Mouse (Mus musculus) intestine, embryonic 15.5 days (tissue): ENCODE measurements around the gene H2-D1. TPM values are rescaled to one million over a fixed set of nuclear protein-coding genes. Genes with fewer than 3 reads are reported as not detected.
"Not testable (repeated sequence)": the region's sequence is repeated elsewhere in the genome, so short reads cannot be mapped to it uniquely, and the experiment has no call there.

ENCODE experiments used
- ATAC-seq: fragments of 200-750 bp; cut with Nextera tagmentation; 2 replicates; pipeline ENCODE4 v1.8.0; 2017; ENCODE audit warnings: moderate TSS enrichment, moderate library complexity
- H3K27ac ChIP-seq: fragments of 300-500 bp; sonication (generic); 2 replicates; pipeline ENCODE4 v1.5.1; 2015; ENCODE audit warnings: mild to moderate bottlenecking, inconsistent platforms
- H3K27me3 ChIP-seq: fragments of 300-500 bp; sonication (generic); replicated peaks from 2 replicates; pipeline ENCODE4 v1.6.1; 2015; ENCODE audit warnings: inconsistent platforms
- H3K36me3 ChIP-seq: fragments of 300-500 bp; sonication (generic); 2 replicates; pipeline ENCODE4 v1.6.1; 2015; ENCODE audit warnings: inconsistent platforms
- H3K4me1 ChIP-seq: fragments of 300-500 bp; sonication (generic); replicated peaks from 2 replicates; pipeline ENCODE4 v1.6.1; 2015; ENCODE audit warnings: inconsistent platforms
- H3K4me2 ChIP-seq: fragments of 300-500 bp; sonication (generic); replicated peaks from 2 replicates; pipeline ENCODE4 v1.6.1; 2015; ENCODE audit warnings: mild to moderate bottlenecking, inconsistent platforms
- H3K4me3 ChIP-seq: fragments of 300-500 bp; sonication (generic); replicated peaks from 2 replicates; pipeline ENCODE4 v1.5.1; 2015; ENCODE audit warnings: inconsistent platforms
- H3K9ac ChIP-seq: fragments of 300-500 bp; sonication (generic); 2 replicates; pipeline ENCODE4 v1.6.1; 2015; ENCODE audit warnings: inconsistent platforms
- H3K9me3 ChIP-seq: fragments of 300-500 bp; sonication (generic); 2 replicates; pipeline ENCODE4 v1.6.1; 2016; ENCODE audit warnings: inconsistent platforms
- WGBS: fragments of 180-500 bp; shearing (Covaris S2); methylation state at CpG from one replicate; pipeline ENCODE4 v1.1.7; 2015; 5-methylcytosine and 5-hydroxymethylcytosine counted together
- polyA plus RNA-seq: library from polyadenylated mRNA; unstranded; fragments of >200 nt; fragmentation: Nextera tagmentation; extraction: Ambion mirVana; gene quantifications from 2 replicates; pipeline ENCODE4 v1.2.1, GENCODE M21; 2015

The H2-D1 gene
- polyA plus RNA-seq, 1 experiment from 2014 or later: 148 TPM

DNA sequence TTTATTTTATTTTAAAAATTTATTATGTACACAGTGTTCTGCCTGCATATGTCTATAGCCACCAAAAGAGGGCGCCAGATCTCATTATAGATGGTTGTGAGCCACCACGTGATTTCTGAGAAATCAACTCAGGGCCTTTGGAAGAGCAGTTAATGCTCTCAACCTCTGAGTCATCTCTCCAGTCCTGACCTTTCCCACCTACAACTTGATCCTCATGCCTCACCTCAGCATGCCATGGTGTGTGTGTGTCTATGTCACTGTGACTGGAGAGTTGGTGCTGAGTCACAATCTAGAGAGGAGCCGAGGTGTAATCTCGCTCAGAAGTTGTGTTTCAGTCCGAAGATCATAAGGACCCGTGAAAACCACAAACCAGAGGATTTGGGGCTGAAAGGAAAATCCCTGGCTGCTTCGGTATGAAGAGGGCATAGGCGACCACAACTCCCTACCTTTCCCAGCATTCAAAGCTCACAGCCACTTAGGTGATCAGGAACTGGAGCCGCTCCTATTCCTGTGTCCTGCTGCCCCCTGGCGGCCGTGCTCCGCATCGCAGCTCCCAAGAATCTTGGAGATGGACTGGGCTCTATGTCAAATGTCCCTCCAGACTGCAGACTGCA, 39.2 kb downstream of the H2-D1 start:
- ATAC-seq: peak; percentile 62
- H3K9me3 ChIP-seq: no peaks in the 10 kb centered on the region
- no peak overlapping the region for H3K9ac ChIP-seq
- 28% methylated on average over 13 of the region's 13 CpGs for WGBS
- no peaks in the 10 kb centered on the region for H3K36me3 ChIP-seq
- H3K27me3 ChIP-seq: 0 out of 2 replicates have a peak, but pooled peaks cover 3% of the 10 kb centered on the region
- no peak overlapping the region for H3K4me2 ChIP-seq
- H3K4me1 ChIP-seq: no peaks in the 10 kb centered on the region
- H3K27ac ChIP-seq: no peak overlapping the region
- no peak overlapping the region for H3K4me3 ChIP-seq

DNA sequence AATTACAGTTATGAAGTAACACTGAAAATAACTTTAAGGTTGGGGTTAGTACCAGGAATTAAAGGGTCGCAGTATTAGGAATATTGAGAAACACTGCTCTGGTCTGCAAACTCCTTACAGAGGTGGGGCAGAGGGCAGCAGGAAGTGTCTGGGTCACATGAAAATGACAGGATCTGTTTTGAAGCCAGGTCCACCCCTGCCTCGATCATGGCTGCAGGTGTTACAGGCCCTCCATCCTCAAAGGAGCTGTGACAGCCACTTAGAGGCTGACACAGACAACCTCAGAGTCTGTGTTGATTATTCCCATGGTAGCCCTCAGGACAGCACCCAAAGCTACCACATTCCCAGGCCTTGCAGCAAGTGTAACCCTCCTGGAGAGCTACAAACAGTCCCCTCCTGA, 40.7 kb downstream of the H2-D1 start:
- ATAC-seq: no peak
- 76% methylated on average over 2 of the region's 2 CpGs for WGBS
- Histone ChIP-seq H3K36me3 (no peaks in the 10 kb centered on the region), H3K4me1 (no peaks in the 10 kb centered on the region), H3K4me2 (no peak overlapping the region), H3K27ac (no peak overlapping the region), H3K9me3 (no peaks in the 10 kb centered on the region), H3K4me3 (no peak overlapping the region), H3K9ac (no peak overlapping the region), H3K27me3 (0 out of 2 replicates have a peak, but pooled peaks cover 3% of the 10 kb centered on the region)

- Histone ChIP-seq H3K9me3 (no peaks in the 10 kb centered on the region), H3K27me3 (0 out of 2 replicates have a peak, but pooled peaks cover 3% of the 10 kb centered on the region), H3K4me2 (no peak overlapping the region), H3K36me3 (no peaks in the 10 kb centered on the region), H3K4me1 (no peaks in the 10 kb centered on the region), H3K27ac (no peak overlapping the region), H3K9ac (no peak overlapping the region), H3K4me3 (no peak overlapping the region)
- peak; percentile 39; the same call in 1 of the 2 replicates for ATAC-seq
- WGBS: 76% methylated on average over 10 of the region's 10 CpGs
These were observed 41.3 kb downstream of the H2-D1 start for GRCm38 (mm10) chr17:35303756-35304350.

DNA sequence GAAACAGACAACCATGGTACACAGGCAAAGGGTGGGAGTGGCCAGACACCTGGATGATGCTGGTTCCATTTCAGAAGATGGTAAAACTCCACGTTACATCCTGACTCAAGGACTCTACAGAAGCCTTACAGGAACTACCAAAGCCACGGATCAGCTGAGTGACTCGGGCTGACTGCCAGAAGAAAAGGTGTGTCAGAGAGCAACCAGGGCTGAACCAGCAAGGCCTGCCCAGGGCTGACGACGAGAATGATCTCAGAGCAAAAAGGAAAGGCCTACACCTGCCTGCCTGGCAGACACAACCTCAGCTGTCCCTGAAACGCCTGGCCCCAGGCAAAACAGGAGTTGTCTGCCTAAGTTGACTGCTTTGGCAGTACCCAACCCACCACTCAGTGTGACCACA, 41.9 kb downstream of the H2-D1 start:
- ATAC-seq: peak; percentile 36; the same call in 1 of the 2 replicates

GRCm38 (mm10) chr17:35304921-35305320, 42.4 kb downstream of the H2-D1 start:
- H3K4me2 ChIP-seq, H3K4me1 ChIP-seq, ATAC-seq, H3K36me3 ChIP-seq, H3K27me3 ChIP-seq, H3K27ac ChIP-seq, H3K9ac ChIP-seq, H3K4me3 ChIP-seq, H3K9me3 ChIP-seq: not testable (repeated sequence)
- WGBS: 68% methylated on average over 8 of the region's 8 CpGs

More for the DNA sequence above, 41.9 kb downstream of the H2-D1 start:
- Histone ChIP-seq H3K27ac (no peak overlapping the region), H3K9me3 (no peaks in the 10 kb centered on the region), H3K9ac (no peak overlapping the region), H3K4me1 (no peaks in the 10 kb centered on the region), H3K4me2 (no peak overlapping the region), H3K36me3 (no peaks in the 10 kb centered on the region), H3K4me3 (no peak overlapping the region), H3K27me3 (0 out of 2 replicates have a peak, but pooled peaks cover 3% of the 10 kb centered on the region)
- WGBS: 54% methylated on average over 6 of the region's 6 CpGs

Other genes starting within 250 kb of the H2-D1 start
- gene Vwa7, start 246.2 kb upstream of the H2-D1 start, polyA plus RNA-seq: 0.21 and 0.35 TPM in 2 replicates
- 11.4 and 13.5 TPM in 2 replicates for gene Sapcd1, start 234.7 kb upstream of the H2-D1 start, polyA plus RNA-seq
- 3.0 and 3.1 TPM in 2 replicates for gene Msh5, start 216.0 kb upstream of the H2-D1 start, polyA plus RNA-seq
- 385 and 387 TPM in 2 replicates for gene Clic1, start 212.8 kb upstream of the H2-D1 start, polyA plus RNA-seq
- 185 and 190 TPM in 2 replicates for gene Ddah2, start 203.7 kb upstream of the H2-D1 start, polyA plus RNA-seq
- not detected in 2 replicates for gene Ly6g6c, start 197.3 kb upstream of the H2-D1 start, polyA plus RNA-seq
- 0.23 and 0.35 TPM in 2 replicates for gene Mpig6b, start 196.5 kb upstream of the H2-D1 start, polyA plus RNA-seq
- gene Ly6g6e, start 185.8 kb upstream of the H2-D1 start, polyA plus RNA-seq: 1.9 and 2.6 TPM in 2 replicates
- gene Ly6g6d, start 184.7 kb upstream of the H2-D1 start, polyA plus RNA-seq: 5.8 and 5.9 TPM in 2 replicates
- 0.24 and 0.33 TPM in 2 replicates for gene Ly6g6f, start 177.1 kb upstream of the H2-D1 start, polyA plus RNA-seq
- 92.1 and 96.4 TPM in 2 replicates for gene Abhd16a, start 173.5 kb upstream of the H2-D1 start, polyA plus RNA-seq
- gene Ly6g5c, start 154.5 kb upstream of the H2-D1 start, polyA plus RNA-seq: not detected in 2 replicates
- gene Ly6g5b, start 147.3 kb upstream of the H2-D1 start, polyA plus RNA-seq: 0.83 and 0.85 TPM in 2 replicates
- gene Gpank1, start 141.3 kb upstream of the H2-D1 start, polyA plus RNA-seq: 17.7 and 19.1 TPM in 2 replicates
- 248 and 271 TPM in 2 replicates for gene Csnk2b, start 140.7 kb upstream of the H2-D1 start, polyA plus RNA-seq
- gene D17H6S53E, start 136.4 kb upstream of the H2-D1 start, polyA plus RNA-seq: 13.6 and 13.7 TPM in 2 replicates
- 10.4 and 13.7 TPM in 2 replicates for gene Apom, start 130.7 kb upstream of the H2-D1 start, polyA plus RNA-seq
- 45.2 and 46.4 TPM in 2 replicates for gene Bag6, start 127.6 kb upstream of the H2-D1 start, polyA plus RNA-seq
- 125 and 131 TPM in 2 replicates for gene Prrc2a, start 97.8 kb upstream of the H2-D1 start, polyA plus RNA-seq
- 20.6 and 21.7 TPM in 2 replicates for gene Aif1, start 86.7 kb upstream of the H2-D1 start, polyA plus RNA-seq
- gene Lst1, start 74.3 kb upstream of the H2-D1 start, polyA plus RNA-seq: 18.9 and 19.4 TPM in 2 replicates
- 5.0 and 5.2 TPM in 2 replicates for gene Ltb, start 68.3 kb upstream of the H2-D1 start, polyA plus RNA-seq
- gene Tnf, start 60.7 kb upstream of the H2-D1 start, polyA plus RNA-seq: 0.19 TPM in 1 of 2 replicates, not detected in the other
- gene Lta, start 57.4 kb upstream of the H2-D1 start, polyA plus RNA-seq: 1.1 TPM in 2 replicates
- gene Gm16181, start 41.9 kb upstream of the H2-D1 start, polyA plus RNA-seq: 0.59 and 0.81 TPM in 2 replicates
- gene Atp6v1g2, start 29.1 kb upstream of the H2-D1 start, polyA plus RNA-seq: 4.1 and 4.3 TPM in 2 replicates
- 9.9 and 11.0 TPM in 2 replicates for gene Nfkbil1, start 26.9 kb upstream of the H2-D1 start, polyA plus RNA-seq
- gene Ddx39b, start 21.0 kb upstream of the H2-D1 start, polyA plus RNA-seq: 382 and 388 TPM in 2 replicates
- gene H2-Q1, start 57.7 kb downstream of the H2-D1 start, polyA plus RNA-seq: 4.9 and 6.2 TPM in 2 replicates
- gene H2-Q2, start 79.5 kb downstream of the H2-D1 start, polyA plus RNA-seq: 84.5 and 93.5 TPM in 2 replicates
- 5.5 and 6.4 TPM in 2 replicates for gene H2-Q4, start 116.9 kb downstream of the H2-D1 start, polyA plus RNA-seq
- gene H2-Q6, start 162.1 kb downstream of the H2-D1 start, polyA plus RNA-seq: 1.7 and 2.1 TPM in 2 replicates
- gene H2-Q7, start 176.4 kb downstream of the H2-D1 start, polyA plus RNA-seq: 6.5 and 6.7 TPM in 2 replicates
- 38.8 and 51.7 TPM in 2 replicates for gene H2-Q10, start 207.4 kb downstream of the H2-D1 start, polyA plus RNA-seq
- not detected in 2 replicates for gene Pou5f1, start 243.3 kb downstream of the H2-D1 start, polyA plus RNA-seq